Mouse (Mus musculus) megakaryocyte, embryonic 14.5 days (primary cell): ENCODE data around the gene Fcho2. TPM values are rescaled to one million over a fixed set of nuclear protein-coding genes. Genes with fewer than 3 reads are reported as not detected.

Experiments
- H3K27me3 ChIP-seq: replicated peaks from 2 replicates; pipeline ENCODE3; 2012; ENCODE audit warnings: inconsistent platforms
- H3K36me3 ChIP-seq: replicated peaks from 2 replicates; pipeline ENCODE3; 2012; ENCODE audit warnings: low read length, inconsistent platforms, mixed read lengths
- H3K4me1 ChIP-seq: 2 replicates; pipeline ENCODE4 v1.6.1; 2012; ENCODE audit warnings: inconsistent platforms
- H3K4me3 ChIP-seq: replicated peaks from 2 replicates; pipeline ENCODE3; 2012; ENCODE audit warnings: moderate library complexity, mild to moderate bottlenecking, inconsistent platforms
- H3K9me3 ChIP-seq: 2 replicates; pipeline ENCODE4 v1.6.1; 2012; ENCODE audit warnings: inconsistent platforms
- FLI1 ChIP-seq: IDR thresholded peaks from 2 replicates; pipeline ENCODE4 v1.6.1; 2012; ENCODE audit warnings: low read length, inconsistent platforms, mixed read lengths
- GATA1 ChIP-seq: IDR thresholded peaks from 3 replicates; pipeline ENCODE4 v1.6.1; 2012; ENCODE audit warnings: mixed read lengths, low read length, inconsistent platforms, borderline replicate concordance
- polyA plus RNA-seq: library from polyadenylated mRNA; stranded (reverse); fragments of >175 nt; gene quantifications from 2 replicates; pipeline ENCODE4 v1.2.3, GENCODE M21; 2012; ENCODE audit warnings: low replicate concordance; ENCODE audit not compliant: insufficient read depth

Fcho2 gene
- polyA plus RNA-seq, 1 experiment: 0.39 TPM

- no peak for TF ChIP-seq GATA1
- Histone ChIP-seq H3K27me3 (peaks cover 48% of the 10 kb centered on the region), H3K36me3 (no peaks in the 10 kb centered on the region), H3K4me3 (no peak overlapping the region), H3K4me1 (peaks cover 4% of the 10 kb centered on the region; the same call in 1 of the 2 replicates), H3K9me3 (peaks cover under 1% of the 10 kb centered on the region; the same call in 1 of the 2 replicates)
These were observed 115.2 kb downstream of the Fcho2 start for GRCm38 (mm10) chr13:98699982-98700540.

- H3K27me3 ChIP-seq: peaks cover 54% of the 10 kb centered on the region
- TF ChIP-seq GATA1 (no peak), FLI1 (no peak)
- peaks cover 4% of the 10 kb centered on the region; the same call in 1 of the 2 replicates for H3K4me1 ChIP-seq
- no peaks in the 10 kb centered on the region for H3K36me3 ChIP-seq
- H3K4me3 ChIP-seq: no peak overlapping the region
- peaks cover 7% of the 10 kb centered on the region; the same call in 1 of the 2 replicates for H3K9me3 ChIP-seq
These were observed 116.1 kb downstream of the Fcho2 start for GRCm38 (mm10) chr13:98699051-98699744.

GRCm38 (mm10) chr13:98696716-98697115 is 118.5 kb downstream of the Fcho2 start:
- Histone ChIP-seq H3K27me3 (peaks cover 64% of the 10 kb centered on the region), H3K36me3 (no peaks in the 10 kb centered on the region), H3K4me3 (no peak overlapping the region), H3K9me3 (peaks cover 7% of the 10 kb centered on the region; the same call in 1 of the 2 replicates), H3K4me1 (peaks cover 11% of the 10 kb centered on the region)
- TF ChIP-seq FLI1 (no peak), GATA1 (no peak)

GRCm38 (mm10) chr13:98695546-98695945 is 119.7 kb downstream of the Fcho2 start:
- peaks cover 62% of the 10 kb centered on the region for H3K27me3 ChIP-seq

GRCm38 (mm10) chr13:98694773-98695314 is 120.4 kb downstream of the Fcho2 start, which contains the start of gene Tmem171:
Gene Tmem171, minus strand, starts transcription at chr13:98694834.
- Histone ChIP-seq H3K36me3 (no peaks in the 10 kb centered on the region), H3K4me3 (no peak within 1 kb of the TSS), H3K9me3 (peaks cover 9% of the 10 kb centered on the region; the same call in 1 of the 2 replicates), H3K4me1 (peaks cover 10% of the 10 kb centered on the region), H3K27me3 (peaks cover 59% of the 10 kb centered on the region)
- TF ChIP-seq GATA1 (no peak), FLI1 (no peak)

More at GRCm38 (mm10) chr13:98695546-98695945, 119.7 kb downstream of the Fcho2 start:
- H3K36me3 ChIP-seq: no peaks in the 10 kb centered on the region
- H3K9me3 ChIP-seq: peaks cover 7% of the 10 kb centered on the region; the same call in 1 of the 2 replicates
- no peak for TF ChIP-seq GATA1
- TF ChIP-seq FLI1: no peak
- no peak overlapping the region for H3K4me3 ChIP-seq
- peaks cover 10% of the 10 kb centered on the region for H3K4me1 ChIP-seq

GRCm38 (mm10) chr13:98693316-98693715 is 121.9 kb downstream of the Fcho2 start:
- H3K27me3 ChIP-seq: peaks cover 52% of the 10 kb centered on the region
- peaks cover 10% of the 10 kb centered on the region for H3K4me1 ChIP-seq
- peaks cover 11% of the 10 kb centered on the region; the same call in 1 of the 2 replicates for H3K9me3 ChIP-seq
- TF ChIP-seq GATA1: no peak
- TF ChIP-seq FLI1: no peak
- peak overlapping the region; percentile 50 for H3K4me3 ChIP-seq
- H3K36me3 ChIP-seq: no peaks in the 10 kb centered on the region

- Histone ChIP-seq H3K4me1 (peaks cover 10% of the 10 kb centered on the region), H3K4me3 (no peak overlapping the region), H3K36me3 (no peaks in the 10 kb centered on the region), H3K27me3 (peaks cover 47% of the 10 kb centered on the region), H3K9me3 (peaks cover 11% of the 10 kb centered on the region; the same call in 1 of the 2 replicates)
- TF ChIP-seq FLI1 (no peak), GATA1 (no peak)
These were observed 123.2 kb downstream of the Fcho2 start for GRCm38 (mm10) chr13:98691956-98692515.

GRCm38 (mm10) chr13:98690886-98691285 is 124.4 kb downstream of the Fcho2 start:
- no peak for TF ChIP-seq GATA1
- TF ChIP-seq FLI1: no peak
- H3K9me3 ChIP-seq: peaks cover 11% of the 10 kb centered on the region; the same call in 1 of the 2 replicates
- H3K4me3 ChIP-seq: no peak overlapping the region
- H3K36me3 ChIP-seq: no peaks in the 10 kb centered on the region
- peaks cover 10% of the 10 kb centered on the region for H3K4me1 ChIP-seq
- peaks cover 40% of the 10 kb centered on the region for H3K27me3 ChIP-seq

- Histone ChIP-seq H3K4me1 (peaks cover 10% of the 10 kb centered on the region), H3K27me3 (peaks cover 29% of the 10 kb centered on the region), H3K9me3 (peaks cover 7% of the 10 kb centered on the region; the same call in 1 of the 2 replicates), H3K36me3 (no peaks in the 10 kb centered on the region), H3K4me3 (no peak overlapping the region)
- no peak for TF ChIP-seq FLI1
- TF ChIP-seq GATA1: no peak
These were observed 125.5 kb downstream of the Fcho2 start for GRCm38 (mm10) chr13:98689605-98690290.
